ENCODE assay signal across 16 mouse cellular contexts in the genomic region with DNA sequence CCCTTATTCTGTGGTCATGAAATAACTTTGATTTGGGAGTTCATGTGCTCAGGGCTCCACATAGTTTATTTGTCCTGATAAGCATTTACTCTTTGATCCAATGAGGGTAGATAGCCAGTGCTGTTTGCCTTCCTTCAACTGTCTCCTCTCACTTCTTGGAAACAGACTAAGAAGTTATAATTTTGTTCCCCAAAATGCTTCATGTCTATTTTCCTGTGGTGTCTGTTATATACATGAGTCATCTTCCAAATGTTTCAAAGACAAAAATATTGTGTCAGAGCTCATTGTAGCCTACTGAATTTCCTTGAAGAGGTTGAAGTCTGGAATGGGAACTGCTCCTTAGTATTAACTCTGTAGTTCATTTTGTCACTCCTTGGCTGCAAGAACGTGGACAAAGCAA.
"Had no signal": no experiment of that assay in that cellular context is flagged by ENCODE, and none has a peak within 500 bp of the region (broad histone marks: within the 10 kb centered on the region; RNA-seq: fewer than 3 reads in every experiment).

No protein-coding gene starts in this region.

- H3K4me1 ChIP-seq: lung, embryonic 15.5 days; midbrain, embryonic 13.5 days; midbrain, embryonic 15.5 days; neural tube, embryonic 12.5 days had no signal

- H3K4me3 ChIP-seq: lung, embryonic 15.5 days; megakaryocyte, embryonic 14.5 days; midbrain, embryonic 13.5 days; midbrain, embryonic 15.5 days; neural tube, embryonic 12.5 days; stomach, embryonic 15.5 days had no signal

- ATAC-seq: lung, postnatal 0 days; midbrain, embryonic 13.5 days; midbrain, embryonic 15.5 days had no signal

- DNase-seq: lung, adult 2 months; lung, postnatal 14 days; lung, postnatal 36 days; right cerebral cortex, postnatal 14 days; thymus, adult 18-20 months; thymus, postnatal 14 days; thymus, postnatal 36 days had no signal

- H3K27ac ChIP-seq: lung, embryonic 15.5 days; macrophage; midbrain, embryonic 13.5 days; midbrain, embryonic 15.5 days; neural tube, embryonic 12.5 days; stomach, embryonic 15.5 days; stomach, postnatal 0 days had no signal
